Mouse (Mus musculus): ENCODE data around the gene Cog1. TPM values are rescaled to one million over a fixed set of nuclear protein-coding genes. Genes with fewer than 3 reads are reported as not detected.
"Not testable (repeated sequence)": the region's sequence is repeated elsewhere in the genome, so short reads cannot be mapped to it uniquely, and the experiment has no call there.

The Cog1 gene
- total RNA-seq, 2 experiments from 2014 or later = 38.0 to 38.2 TPM

GRCm38 (mm10) chr11:113658763-113659162 is 9.8 kb downstream of the Cog1 start:
- no peak for DNase-seq (ENCODE audit: extremely low spot score in 1 of 2, low spot score in 2 of 2)
- intact Hi-C loops (cut with DNase I) = no loop called here

GRCm38 (mm10) chr11:113660213-113660612 is 11.2 kb downstream of the Cog1 start:
- DNase-seq (ENCODE audit: extremely low spot score in 1 of 2, low spot score in 2 of 2); intact Hi-C loops (cut with DNase I): not testable (repeated sequence)

- no peak for DNase-seq (ENCODE audit: extremely low spot score in 1 of 2, low spot score in 2 of 2)
- intact Hi-C loops (cut with DNase I) = no loop called here
Measured at GRCm38 (mm10) chr11:113660940-113661339, 12.0 kb downstream of the Cog1 start.

- no peak for DNase-seq (ENCODE audit: extremely low spot score in 1 of 2, low spot score in 2 of 2)
- intact Hi-C loops (cut with DNase I) = no loop called here
Measured at GRCm38 (mm10) chr11:113661835-113662351, 12.9 kb downstream of the Cog1 start.

- intact Hi-C loops (cut with DNase I) = no loop called here
- DNase-seq (ENCODE audit: extremely low spot score in 1 of 2, low spot score in 2 of 2) = no peak
Measured at GRCm38 (mm10) chr11:113664279-113664678, 15.3 kb downstream of the Cog1 start.

GRCm38 (mm10) chr11:113666205-113666604 is 17.2 kb downstream of the Cog1 start:
- intact Hi-C loops (cut with DNase I) = no loop called here
- DNase-seq (ENCODE audit: extremely low spot score in 1 of 2, low spot score in 2 of 2) = no peak

- intact Hi-C loops (cut with DNase I) = no loop called here
- DNase-seq (ENCODE audit: extremely low spot score in 1 of 2, low spot score in 2 of 2) = peak in 1 of 2 experiments; percentile 35
Measured at GRCm38 (mm10) chr11:113666648-113667047, 17.7 kb downstream of the Cog1 start.

- intact Hi-C loops (cut with DNase I) = no loop called here
Measured at GRCm38 (mm10) chr11:113667122-113667521, 18.2 kb downstream of the Cog1 start.

GRCm38 (mm10) chr11:113667704-113668103 is 18.7 kb downstream of the Cog1 start:
- intact Hi-C loops (cut with DNase I) = no loop called here
- no peak for DNase-seq (ENCODE audit: extremely low spot score in 1 of 2, low spot score in 2 of 2)

More at GRCm38 (mm10) chr11:113667122-113667521, 18.2 kb downstream of the Cog1 start:
- no peak for DNase-seq (ENCODE audit: extremely low spot score in 1 of 2, low spot score in 2 of 2)

GRCm38 (mm10) chr11:113668857-113669256 is 19.9 kb downstream of the Cog1 start:
- intact Hi-C loops (cut with DNase I) = no loop called here
- DNase-seq (ENCODE audit: extremely low spot score in 1 of 2, low spot score in 2 of 2) = no peak

- intact Hi-C loops (cut with DNase I) = no loop called here
Measured at GRCm38 (mm10) chr11:113669711-113670110, 20.7 kb downstream of the Cog1 start.

GRCm38 (mm10) chr11:113673614-113674013 is 24.6 kb downstream of the Cog1 start:
- no peak for DNase-seq (ENCODE audit: extremely low spot score in 1 of 2, low spot score in 2 of 2)
- intact Hi-C loops (cut with DNase I) = no loop called here

More at GRCm38 (mm10) chr11:113669711-113670110, 20.7 kb downstream of the Cog1 start:
- no peak for DNase-seq (ENCODE audit: extremely low spot score in 1 of 2, low spot score in 2 of 2)

- no peak for DNase-seq (ENCODE audit: extremely low spot score in 1 of 2, low spot score in 2 of 2)
- intact Hi-C loops (cut with DNase I) = no loop called here
Measured at GRCm38 (mm10) chr11:113674595-113674994, 25.6 kb downstream of the Cog1 start.

- DNase-seq (ENCODE audit: extremely low spot score in 1 of 2, low spot score in 2 of 2) = no peak
- intact Hi-C loops (cut with DNase I) = no loop called here
Measured at GRCm38 (mm10) chr11:113676847-113677246, 27.9 kb downstream of the Cog1 start.

- DNase-seq (ENCODE audit: extremely low spot score in 1 of 2, low spot score in 2 of 2) = no peak
Measured at GRCm38 (mm10) chr11:113677378-113677777, 28.4 kb downstream of the Cog1 start.

GRCm38 (mm10) chr11:113678373-113678772 is 29.4 kb downstream of the Cog1 start:
- intact Hi-C loops (cut with DNase I) = no loop called here
- no peak for DNase-seq (ENCODE audit: extremely low spot score in 1 of 2, low spot score in 2 of 2)

More at GRCm38 (mm10) chr11:113677378-113677777, 28.4 kb downstream of the Cog1 start:
- intact Hi-C loops (cut with DNase I) = no loop called here

- intact Hi-C loops (cut with DNase I) = no loop called here
- DNase-seq (ENCODE audit: extremely low spot score in 1 of 2, low spot score in 2 of 2) = no peak
Measured at GRCm38 (mm10) chr11:113680954-113681353, 32.0 kb downstream of the Cog1 start.

- intact Hi-C loops (cut with DNase I) = no loop called here
- no peak for DNase-seq (ENCODE audit: extremely low spot score in 1 of 2, low spot score in 2 of 2)
Measured at GRCm38 (mm10) chr11:113681979-113682378, 33.0 kb downstream of the Cog1 start.

GRCm38 (mm10) chr11:113682897-113683626 is 34.1 kb downstream of the Cog1 start:
- intact Hi-C loops (cut with DNase I) = no loop called here
- peak in 1 of 2 experiments; percentile 87 for DNase-seq (ENCODE audit: extremely low spot score in 1 of 2, low spot score in 2 of 2)

- DNase-seq (ENCODE audit: extremely low spot score in 1 of 2, low spot score in 2 of 2) = no peak
- intact Hi-C loops (cut with DNase I) = no loop called here
Measured at GRCm38 (mm10) chr11:113683627-113683956, 34.6 kb downstream of the Cog1 start.

Measured in left cerebral cortex, postnatal 10 days (tissue).